Mouse (Mus musculus): ENCODE data around the gene 1700003E16Rik. TPM values are rescaled to one million over a fixed set of nuclear protein-coding genes. Genes with fewer than 3 reads are reported as not detected.

Gene 1700003E16Rik
- polyA plus RNA-seq, 1 experiment from 2014 or later, result 6.0 TPM

GRCm38 (mm10) chr6:83193571-83193970, 37.4 kb downstream of the 1700003E16Rik start:
- Histone ChIP-seq H3K4me3 (no peak overlapping the region), H3K9me3 (no peaks in the 10 kb centered on the region), H3K36me3 (peaks cover 100% of the 10 kb centered on the region), H3K27me3 (no peaks in the 10 kb centered on the region), H3K27ac (no peak overlapping the region), H3K9ac (no peak overlapping the region), H3K4me1 (replicated peaks) (peaks cover 14% of the 10 kb centered on the region), H3K4me2 (no peak overlapping the region)
- ATAC-seq (ENCODE audit: low FRiP score), result no peak
- WGBS, result 92% methylated on average over 7 of the region's 7 CpGs

- H3K4me1 ChIP-seq (replicated peaks), result peaks cover 10% of the 10 kb centered on the region; the same call in 1 of the 2 replicates
- WGBS, result 36% methylated on average over 15 of the region's 15 CpGs
- H3K4me3 ChIP-seq, result no peak overlapping the region
- no peak overlapping the region for H3K9ac ChIP-seq
- H3K36me3 ChIP-seq, result peaks cover 93% of the 10 kb centered on the region
- ATAC-seq (ENCODE audit: low FRiP score), result peak; percentile 62
- no peak overlapping the region for H3K27ac ChIP-seq
- H3K9me3 ChIP-seq, result no peaks in the 10 kb centered on the region
- no peak overlapping the region for H3K4me2 ChIP-seq
- H3K27me3 ChIP-seq, result no peaks in the 10 kb centered on the region
Measured at GRCm38 (mm10) chr6:83197345-83198004, 41.3 kb downstream of the 1700003E16Rik start.

GRCm38 (mm10) chr6:83203320-83203719, 47.1 kb downstream of the 1700003E16Rik start:
- H3K4me3 ChIP-seq, result no peak overlapping the region
- H3K4me2 ChIP-seq, result no peak overlapping the region
- no peaks in the 10 kb centered on the region for H3K27me3 ChIP-seq
- WGBS, result 94% methylated on average over 4 of the region's 4 CpGs
- peaks cover 35% of the 10 kb centered on the region for H3K36me3 ChIP-seq
- H3K27ac ChIP-seq, result no peak overlapping the region
- no peak overlapping the region for H3K9ac ChIP-seq
- ATAC-seq (ENCODE audit: low FRiP score), result no peak
- no peaks in the 10 kb centered on the region for H3K4me1 ChIP-seq (replicated peaks)
- H3K9me3 ChIP-seq, result no peaks in the 10 kb centered on the region

- Histone ChIP-seq H3K27ac (no peak overlapping the region), H3K4me3 (no peak overlapping the region), H3K27me3 (no peaks in the 10 kb centered on the region), H3K4me2 (no peak overlapping the region), H3K9me3 (no peaks in the 10 kb centered on the region), H3K9ac (no peak overlapping the region), H3K4me1 (replicated peaks) (peaks cover 10% of the 10 kb centered on the region; the same call in 1 of the 2 replicates), H3K36me3 (peaks cover 11% of the 10 kb centered on the region)
- ATAC-seq (ENCODE audit: low FRiP score), result no peak
- WGBS, result 92% methylated on average over 3 of the region's 3 CpGs
Measured at GRCm38 (mm10) chr6:83205851-83206250, 49.6 kb downstream of the 1700003E16Rik start.

GRCm38 (mm10) chr6:83206321-83206720, 50.1 kb downstream of the 1700003E16Rik start:
- Histone ChIP-seq H3K4me3 (no peak overlapping the region), H3K4me2 (no peak overlapping the region), H3K4me1 (replicated peaks) (peaks cover 10% of the 10 kb centered on the region), H3K27ac (no peak overlapping the region), H3K36me3 (peaks cover 6% of the 10 kb centered on the region), H3K27me3 (no peaks in the 10 kb centered on the region), H3K9me3 (no peaks in the 10 kb centered on the region), H3K9ac (no peak overlapping the region)
- 83% methylated on average over 11 of the region's 11 CpGs for WGBS
- ATAC-seq (ENCODE audit: low FRiP score), result no peak

DNA sequence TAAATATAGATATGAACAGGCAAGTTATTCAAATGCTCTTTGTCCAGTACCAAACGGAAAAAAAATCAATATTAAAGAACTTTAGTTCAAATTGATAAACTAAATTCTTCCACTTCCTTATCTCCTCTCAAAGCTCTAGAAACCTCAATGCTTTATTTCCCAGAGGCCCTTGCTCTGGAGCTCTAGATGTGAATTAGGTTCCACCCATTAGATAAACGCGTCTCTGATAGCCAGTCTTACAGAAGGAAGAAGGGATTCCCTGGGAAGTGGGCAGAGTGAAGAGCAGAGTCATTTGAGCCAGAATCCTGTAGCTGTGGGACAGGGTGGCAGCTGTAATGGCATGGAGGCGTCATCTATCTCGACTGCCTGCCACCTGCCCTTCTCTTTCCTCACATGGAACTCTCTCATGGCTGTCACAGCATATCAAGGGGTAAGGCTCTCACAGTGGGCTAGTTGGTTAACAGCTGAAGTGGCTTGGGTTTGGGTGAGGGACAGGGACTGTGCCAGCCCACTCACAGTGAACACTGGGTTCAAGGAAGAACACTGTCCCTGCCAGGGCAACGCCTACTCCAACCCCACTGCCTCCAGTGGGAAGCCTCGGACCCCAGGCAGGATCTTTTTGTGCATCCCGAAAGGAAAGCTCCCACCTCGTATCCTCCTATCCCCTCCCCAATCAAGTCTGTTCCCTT, 51.3 kb downstream of the 1700003E16Rik start:
- Histone ChIP-seq H3K4me3 (no peak overlapping the region), H3K36me3 (no peaks in the 10 kb centered on the region), H3K27me3 (no peaks in the 10 kb centered on the region), H3K4me1 (replicated peaks) (peaks cover 17% of the 10 kb centered on the region), H3K9ac (no peak overlapping the region), H3K27ac (no peak overlapping the region), H3K9me3 (no peaks in the 10 kb centered on the region), H3K4me2 (no peak overlapping the region)
- ATAC-seq (ENCODE audit: low FRiP score), result no peak
- 75% methylated on average over 9 of the region's 9 CpGs for WGBS

GRCm38 (mm10) chr6:83208050-83208400, 51.8 kb downstream of the 1700003E16Rik start:
- WGBS, result 91% methylated on average over 2 of the region's 2 CpGs
- H3K4me1 ChIP-seq (replicated peaks), result peaks cover 19% of the 10 kb centered on the region
- no peak for ATAC-seq (ENCODE audit: low FRiP score)
- no peaks in the 10 kb centered on the region for H3K27me3 ChIP-seq
- no peaks in the 10 kb centered on the region for H3K36me3 ChIP-seq
- H3K4me2 ChIP-seq, result no peak overlapping the region
- no peak overlapping the region for H3K9ac ChIP-seq
- no peak overlapping the region for H3K4me3 ChIP-seq
- no peaks in the 10 kb centered on the region for H3K9me3 ChIP-seq
- H3K27ac ChIP-seq, result no peak overlapping the region

DNA sequence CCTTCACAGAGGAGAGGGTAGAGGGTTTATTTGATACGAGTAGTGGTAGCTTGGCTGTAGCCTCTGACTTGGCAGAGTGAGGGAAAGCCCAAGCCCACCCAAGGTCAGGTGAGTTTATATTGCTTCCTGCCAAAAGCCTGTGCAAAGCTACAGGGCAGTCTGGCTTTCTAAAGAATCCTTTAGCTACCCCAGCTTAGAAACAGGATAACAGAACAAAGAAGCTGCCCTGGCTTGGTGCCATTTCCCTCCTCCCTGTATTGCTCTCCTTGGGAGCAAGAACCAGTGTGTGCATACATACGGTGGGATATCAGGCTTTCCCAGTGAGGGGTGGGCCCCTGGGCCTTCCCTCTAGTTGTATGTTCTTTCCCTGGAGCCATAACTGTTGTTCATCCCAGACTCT, 54.3 kb downstream of the 1700003E16Rik start:
- 52% methylated on average over 2 of the region's 2 CpGs for WGBS
- no peaks in the 10 kb centered on the region for H3K36me3 ChIP-seq
- H3K27me3 ChIP-seq, result no peaks in the 10 kb centered on the region
- H3K4me1 ChIP-seq (replicated peaks), result peaks cover 21% of the 10 kb centered on the region
- H3K27ac ChIP-seq, result no peak overlapping the region
- H3K4me3 ChIP-seq, result no peak overlapping the region
- H3K9me3 ChIP-seq, result no peaks in the 10 kb centered on the region
- H3K4me2 ChIP-seq, result no peak overlapping the region
- ATAC-seq (ENCODE audit: low FRiP score), result no peak; the same call in 1 of the 2 replicates
- no peak overlapping the region for H3K9ac ChIP-seq

DNA sequence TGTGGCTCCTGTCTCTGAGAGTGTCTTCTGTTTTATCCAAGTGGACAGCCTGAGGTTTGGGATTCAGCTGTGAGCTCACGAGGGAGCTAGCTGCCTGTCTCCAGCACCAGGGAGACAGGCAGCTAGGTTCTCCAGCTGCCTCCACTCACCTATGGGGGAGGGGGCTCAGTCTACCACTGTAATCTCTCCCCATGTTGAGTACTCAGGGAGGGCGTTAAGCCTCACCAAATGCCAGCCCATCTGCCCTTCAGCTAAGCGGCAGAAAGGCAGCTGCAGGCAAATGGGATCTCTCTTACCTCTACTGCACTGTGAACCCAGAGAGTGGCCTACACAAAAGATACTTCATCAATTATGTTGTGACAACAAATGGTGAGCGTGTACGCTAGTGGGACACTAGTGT, 55.3 kb downstream of the 1700003E16Rik start:
- Histone ChIP-seq H3K27ac (peak overlapping the region; percentile 52; the same call in 1 of the 2 replicates), H3K36me3 (no peaks in the 10 kb centered on the region), H3K4me3 (no peak overlapping the region), H3K9ac (0 out of 2 replicates have a peak overlapping the region, but pooled peaks have one; percentile 21), H3K27me3 (no peaks in the 10 kb centered on the region), H3K9me3 (no peaks in the 10 kb centered on the region), H3K4me1 (replicated peaks) (peaks cover 23% of the 10 kb centered on the region), H3K4me2 (no peak overlapping the region)
- 18% methylated on average over 5 of the region's 5 CpGs for WGBS
- no peak for ATAC-seq (ENCODE audit: low FRiP score)

Other genes with a start within 250 kb of the 1700003E16Rik start
- gene Sema4f, start 216.6 kb upstream of the 1700003E16Rik start, polyA plus RNA-seq (2015; fragmentation: Nextera tagmentation; extraction: Ambion mirVana), result 17.5 and 18.6 TPM in 2 replicates
- gene M1ap, start 209.5 kb upstream of the 1700003E16Rik start, polyA plus RNA-seq (2015; fragmentation: Nextera tagmentation; extraction: Ambion mirVana), result not detected in 2 replicates
- gene Dok1, start 122.9 kb upstream of the 1700003E16Rik start, polyA plus RNA-seq (2015; fragmentation: Nextera tagmentation; extraction: Ambion mirVana), result 2.8 and 3.6 TPM in 2 replicates
- gene Loxl3, start 122.2 kb upstream of the 1700003E16Rik start, polyA plus RNA-seq (2015; fragmentation: Nextera tagmentation; extraction: Ambion mirVana), result 5.9 and 6.8 TPM in 2 replicates
- 168 and 178 TPM in 2 replicates for gene Aup1, start 101.9 kb upstream of the 1700003E16Rik start, polyA plus RNA-seq (2015; fragmentation: Nextera tagmentation; extraction: Ambion mirVana)
- gene Htra2, start 101.1 kb upstream of the 1700003E16Rik start, polyA plus RNA-seq (2015; fragmentation: Nextera tagmentation; extraction: Ambion mirVana), result 68.6 and 74.6 TPM in 2 replicates
- gene Dqx1, start 98.6 kb upstream of the 1700003E16Rik start, polyA plus RNA-seq (2015; fragmentation: Nextera tagmentation; extraction: Ambion mirVana), result 0.81 and 0.91 TPM in 2 replicates
- 1.6 and 2.8 TPM in 2 replicates for gene Tlx2, start 86.1 kb upstream of the 1700003E16Rik start, polyA plus RNA-seq (2015; fragmentation: Nextera tagmentation; extraction: Ambion mirVana)
- 45.6 and 47.1 TPM in 2 replicates for gene Pcgf1, start 78.5 kb upstream of the 1700003E16Rik start, polyA plus RNA-seq (2015; fragmentation: Nextera tagmentation; extraction: Ambion mirVana)
- 0.41 TPM in 1 of 2 replicates, not detected in the other for gene Lbx2, start 70.0 kb upstream of the 1700003E16Rik start, polyA plus RNA-seq (2015; fragmentation: Nextera tagmentation; extraction: Ambion mirVana)
- 3.0 and 5.9 TPM in 2 replicates for gene Ccdc142, start 54.8 kb upstream of the 1700003E16Rik start, polyA plus RNA-seq (2015; fragmentation: Nextera tagmentation; extraction: Ambion mirVana)
- 4.0 and 4.4 TPM in 2 replicates for gene Gm42688, start 54.8 kb upstream of the 1700003E16Rik start, polyA plus RNA-seq (2015; fragmentation: Nextera tagmentation; extraction: Ambion mirVana)
- 123 TPM in 2 replicates for gene Mrpl53, start 47.4 kb upstream of the 1700003E16Rik start, polyA plus RNA-seq (2015; fragmentation: Nextera tagmentation; extraction: Ambion mirVana)
- gene Mogs, start 40.9 kb upstream of the 1700003E16Rik start, polyA plus RNA-seq (2015; fragmentation: Nextera tagmentation; extraction: Ambion mirVana), result 21.5 and 25.7 TPM in 2 replicates
- 216 and 227 TPM in 2 replicates for gene Wbp1, start 34.8 kb upstream of the 1700003E16Rik start, polyA plus RNA-seq (2015; fragmentation: Nextera tagmentation; extraction: Ambion mirVana)
- gene Ino80b, start 31.0 kb upstream of the 1700003E16Rik start, polyA plus RNA-seq (2015; fragmentation: Nextera tagmentation; extraction: Ambion mirVana), result 13.4 and 14.1 TPM in 2 replicates
- gene Rtkn, start 20.9 kb upstream of the 1700003E16Rik start, polyA plus RNA-seq (2015; fragmentation: Nextera tagmentation; extraction: Ambion mirVana), result 15.9 and 16.6 TPM in 2 replicates
- 15.2 and 15.5 TPM in 2 replicates for gene Wdr54, start within 50 bp of the 1700003E16Rik start, polyA plus RNA-seq (2015; fragmentation: Nextera tagmentation; extraction: Ambion mirVana)
- gene Dctn1, start 9.5 kb downstream of the 1700003E16Rik start, polyA plus RNA-seq (2015; fragmentation: Nextera tagmentation; extraction: Ambion mirVana), result 142 and 147 TPM in 2 replicates
- gene Slc4a5, start 63.4 kb downstream of the 1700003E16Rik start, polyA plus RNA-seq (2015; fragmentation: Nextera tagmentation; extraction: Ambion mirVana), result 2.3 and 5.4 TPM in 2 replicates
- 23.8 and 26.3 TPM in 2 replicates for gene Mthfd2, start 169.5 kb downstream of the 1700003E16Rik start, polyA plus RNA-seq (2015; fragmentation: Nextera tagmentation; extraction: Ambion mirVana)
- gene Mob1a, start 169.6 kb downstream of the 1700003E16Rik start, polyA plus RNA-seq (2015; fragmentation: Nextera tagmentation; extraction: Ambion mirVana), result 27.3 and 27.6 TPM in 2 replicates
- gene Bola3, start 192.7 kb downstream of the 1700003E16Rik start, polyA plus RNA-seq (2015; fragmentation: Nextera tagmentation; extraction: Ambion mirVana), result 62.2 and 68.7 TPM in 2 replicates

Data from hindbrain, embryonic 13.5 days (tissue).